Mouse (Mus musculus) CH12.LX (cell line): ENCODE results near the gene Cenpp.

Source experiments
- CTCF ChIP-seq, 2 experiments: IDR thresholded peaks in 1 of 2; conservative IDR thresholded peaks in 1 of 2; 2 replicates each; pipeline ENCODE4 v1.5.1; 2011 to 2012; ENCODE audit warnings: low read depth in 2 of 2, low read length in 2 of 2, improper control_type of control experiment in 1 of 2, inconsistent platforms in 1 of 2, mild to moderate bottlenecking in 1 of 2, moderate library complexity in 1 of 2
- E2F4 ChIP-seq: IDR thresholded peaks from 2 replicates; pipeline ENCODE4 v1.6.1; 2011; ENCODE audit warnings: low read depth, low read length, improper control_type of control experiment; ENCODE audit not compliant: insufficient replicate concordance
- EP300 ChIP-seq: IDR thresholded peaks from 2 replicates; pipeline ENCODE4 v1.6.1; 2011; ENCODE audit warnings: low read length, improper control_type of control experiment
- GABPA ChIP-seq: IDR thresholded peaks from 2 replicates; pipeline ENCODE4 v1.6.1; 2012; ENCODE audit warnings: low read depth, low read length, improper control_type of control experiment, inconsistent platforms; ENCODE audit not compliant: insufficient replicate concordance
- HCFC1 ChIP-seq: IDR thresholded peaks from 2 replicates; pipeline ENCODE4 v1.6.1; 2012; ENCODE audit warnings: low read depth, mild to moderate bottlenecking, inconsistent platforms, low read length, improper control_type of control experiment
- JUND ChIP-seq: conservative IDR thresholded peaks from 2 replicates; pipeline ENCODE4 v1.6.1; 2011; ENCODE audit warnings: low read depth, low read length, improper control_type of control experiment
- POLR2AphosphoS2 ChIP-seq: IDR thresholded peaks from 2 replicates; pipeline ENCODE4 v1.6.1; 2011; ENCODE audit warnings: low read depth, low read length, improper control_type of control experiment
- RAD21 ChIP-seq: IDR thresholded peaks from 2 replicates; pipeline ENCODE4 v1.6.1; 2011; ENCODE audit warnings: low read depth, mild to moderate bottlenecking, low read length, improper control_type of control experiment, moderate library complexity
- RCOR1 ChIP-seq: conservative IDR thresholded peaks from 2 replicates; pipeline ENCODE4 v1.6.1; 2012; ENCODE audit warnings: low read depth, mild to moderate bottlenecking, inconsistent platforms, low read length, improper control_type of control experiment
- SIN3A ChIP-seq: IDR thresholded peaks from 2 replicates; pipeline ENCODE4 v1.6.1; 2012; ENCODE audit warnings: low read length, improper control_type of control experiment, inconsistent platforms

DNA sequence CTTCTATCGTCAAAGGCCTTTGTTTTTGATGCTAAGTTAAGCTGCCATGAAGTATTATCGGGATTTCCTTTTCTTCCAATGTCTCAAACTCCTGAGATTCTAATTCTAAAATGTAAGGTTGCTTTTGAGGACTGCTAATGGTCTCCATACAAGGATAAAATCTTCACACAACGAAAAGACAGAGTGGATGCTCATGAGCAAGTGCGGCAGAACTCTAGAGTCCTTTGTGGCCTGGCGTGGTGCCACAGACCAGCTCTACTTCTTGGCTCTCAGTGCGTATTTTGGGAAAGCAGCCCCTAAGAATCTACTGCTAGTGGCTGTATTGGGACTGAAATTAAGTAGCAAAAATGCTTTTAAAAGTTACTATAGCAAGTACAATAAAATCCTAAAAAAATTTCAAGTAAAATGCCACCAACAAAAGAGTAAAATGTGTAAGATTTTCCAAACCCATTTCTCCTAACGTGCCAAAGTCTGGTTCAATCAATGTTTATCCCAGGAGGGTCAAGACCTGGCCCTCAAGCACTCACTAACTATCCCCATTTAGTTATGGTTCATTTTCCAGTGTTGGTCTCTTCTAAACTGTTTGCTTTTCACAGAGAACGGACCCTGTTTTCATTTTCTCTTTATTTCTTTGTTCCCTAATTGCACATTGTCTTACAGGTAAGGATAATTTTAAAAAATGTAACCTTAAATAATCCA is 68.1 kb downstream of the Cenpp start:
- no peak for TF ChIP-seq RCOR1
- no peak for TF ChIP-seq JUND
- TF ChIP-seq SIN3A = no peak
- no peak for TF ChIP-seq CTCF (conservative IDR thresholded peaks at IDR 0.05 in 1 of 2, IDR thresholded peaks at IDR 0.05 in 1 of 2; ENCODE audit: low read depth in 2 of 2, low read length in 2 of 2)
- no peak for TF ChIP-seq E2F4
- TF ChIP-seq RAD21 = no peak
- TF ChIP-seq EP300 = no peak
- TF ChIP-seq HCFC1 = no peak
- no peak for TF ChIP-seq GABPA
- TF ChIP-seq POLR2AphosphoS2 = no peak
